11 mouse cellular contexts compared by ENCODE assay signal in the genomic region with DNA sequence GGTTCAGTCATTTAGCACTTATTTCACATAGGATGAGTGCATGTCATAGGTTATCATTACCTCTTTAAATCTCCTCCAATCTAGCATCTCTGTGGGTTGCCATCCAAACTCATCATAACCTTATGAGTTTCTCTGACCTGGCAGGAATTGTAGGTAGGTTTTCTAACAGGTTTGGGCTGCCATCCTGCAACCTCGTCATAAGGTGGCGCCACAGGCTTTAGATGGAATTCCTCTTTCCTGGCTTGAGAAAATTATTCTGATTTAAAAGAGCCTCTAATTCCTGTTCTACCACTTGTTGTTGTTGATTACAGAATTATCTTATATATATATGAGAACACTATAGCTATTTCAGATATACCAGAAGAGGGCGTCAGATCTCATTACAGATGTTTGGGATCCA. TPM values are rescaled to one million over a fixed set of nuclear protein-coding genes. Genes with fewer than 3 reads are reported as not detected.
DNase-seq lines count a peak whose midpoint lies in the region; ATAC-seq and TF ChIP-seq lines count a peak whose summit lies in the region.
"Had no signal": no experiment of that assay in that cellular context is flagged by ENCODE, and none has a peak within 500 bp of the region (broad histone marks: within the 10 kb centered on the region; RNA-seq: fewer than 3 reads in every experiment).

No protein-coding gene starts in this region.

- H3K4me2 ChIP-seq in kidney, postnatal 0 days (ENCODE audit: low read length): no peak overlapping the region

- TF ChIP-seq CTCF in cerebellum, adult 2 months (IDR thresholded peaks at IDR 0.05; ENCODE audit: borderline replicate concordance, insufficient read depth, low read depth, low read length): peak; percentile 58; the same call in 1 of the 2 replicates
- peak; percentile 76 for TF ChIP-seq CTCF in kidney, postnatal 0 days (IDR thresholded peaks at IDR 0.05; ENCODE audit: low read depth)

- no peaks in the 10 kb centered on the region for H3K9me3 ChIP-seq in kidney, postnatal 0 days (replicated peaks; ENCODE audit: low read length)

- H3K4me3 ChIP-seq in cerebellum, adult 2 months (replicated peaks; ENCODE audit: insufficient read depth, low read depth, low read length): no peak overlapping the region
- no peak overlapping the region for H3K4me3 ChIP-seq in kidney, postnatal 0 days (replicated peaks; ENCODE audit: low read depth, low read length)
- H3K4me3 ChIP-seq: erythroblast, embryonic 14.5 days; megakaryocyte, embryonic 14.5 days had no signal

- no peak overlapping the region for H3K9ac ChIP-seq in kidney, postnatal 0 days (ENCODE audit: low read depth, low read length)

- DNase-seq in cerebellum, adult 2 months: no peak
- no peak for DNase-seq in cerebellum, adult 9-11 months
- peak; percentile 66 for DNase-seq in kidney, postnatal 0 days (ENCODE audit: low spot score)
- DNase-seq in kidney, adult 8-10 months: no peak
- DNase-seq in 416B (ENCODE audit: low read depth): peak; percentile 55
- peak; percentile 61 for DNase-seq in embryo, embryonic 10.5 days (ENCODE audit: low spot score)
- no peak for DNase-seq in urinary bladder, adult 18-20 months (ENCODE audit: low spot score in 2 of 2)

- no peak for TF ChIP-seq POLR2A in cerebellum, adult 2 months (IDR thresholded peaks at IDR 0.05; ENCODE audit: borderline replicate concordance, insufficient read depth, low read length)

- no peak overlapping the region for H3K27ac ChIP-seq in cerebellum, adult 2 months (ENCODE audit: insufficient read depth, low read length)
- no peak overlapping the region for H3K27ac ChIP-seq in kidney, postnatal 0 days

- 13% methylated on average over 3 of the region's 3 CpGs for WGBS in cerebellum, adult 2 months
- WGBS in kidney, postnatal 0 days: 20% methylated on average over 3 of the region's 3 CpGs

- no peak for ATAC-seq in kidney, postnatal 0 days (replicated peaks; ENCODE audit: low FRiP score, low read depth)
- no peak for ATAC-seq in granulocyte monocyte progenitor cell, adult 5-6 weeks (replicated peaks; ENCODE audit: poor library complexity, severe bottlenecking)

- no peaks in the 10 kb centered on the region for H3K27me3 ChIP-seq in cerebellum, adult 2 months (ENCODE audit: control insufficient read depth, insufficient read depth, low read length)
- H3K27me3 ChIP-seq in kidney, postnatal 0 days (ENCODE audit: insufficient read depth, low read length): no peaks in the 10 kb centered on the region

- no peaks in the 10 kb centered on the region for H3K36me3 ChIP-seq in kidney, postnatal 0 days (ENCODE audit: insufficient read depth, low read length)
- H3K36me3 ChIP-seq: G1E had no signal

- no peaks in the 10 kb centered on the region for H3K4me1 ChIP-seq in cerebellum, adult 2 months (ENCODE audit: control insufficient read depth, insufficient read depth, low read length)
- no peaks in the 10 kb centered on the region for H3K4me1 ChIP-seq in kidney, postnatal 0 days (replicated peaks; ENCODE audit: insufficient read depth, low read length)
- H3K4me1 ChIP-seq: megakaryocyte, embryonic 14.5 days had no signal

RNA-seq across cellular contexts. Expression of gene Fos, which starts 34.5 kb away (rescaled TPM):
- polyA plus RNA-seq in cerebellum, adult 2 months (2012; rRNA removed): 16.6 and 22.4 TPM in 2 replicates
- polyA plus RNA-seq in kidney, postnatal 0 days (2015; fragmentation: Nextera tagmentation; extraction: Ambion mirVana): 3.5 and 3.9 TPM in 2 replicates
- total RNA-seq in granulocyte monocyte progenitor cell, adult 5-6 weeks (2014; fragmentation: Nextera tagmentation): 35.1 and 50.4 TPM in 2 replicates
- total RNA-seq in granulocyte monocyte progenitor cell, adult 5-6 weeks (2017): 137 and 160 TPM in 2 replicates

Comparison
In these comparisons a context has a peak if more than half of its experiments do, and no peak if none do; other contexts are left out.
1. DNase-seq: peak in kidney, postnatal 0 days (single experiment), 416B (single experiment) and embryo, embryonic 10.5 days (single experiment); none in cerebellum, adult 2 months (0 of 2), cerebellum, adult 9-11 months (single experiment), kidney, adult 8-10 months (0 of 2) and urinary bladder, adult 18-20 months (0 of 2).